Mouse (Mus musculus) mouse embryonic stem cell (cell line): ENCODE measurements at regions not wholly inside any gene's neighbourhood (a gene's known extent, or its start where the extent isn't known, plus 50 kb on each side); places are given as distances from the start of the nearest gene placed in this dataset.

Experiments
- in situ Hi-C, 2 experiments: fragments of 300-500 bp; cut with MboI; formaldehyde crosslinking; loops; 1 replicate in 1 of 2; 3 replicates in 1 of 2; pipeline ENCODE4 v1.14.3; 2019 to 2020; ENCODE audit warnings: low sequenced_read_pairs in 2 of 2, low pct_unique_long_range_greater_than_20kb in 1 of 2, mixed read lengths in 1 of 2; ENCODE audit not compliant: unreplicated experiment in 1 of 2

- in situ Hi-C loops: no loop called here
These were observed 140.0 kb downstream of the 9530068E07Rik start for GRCm38 (mm10) chr11:52536211-52536610.

- in situ Hi-C loops: no loop called here
These were observed 140.6 kb downstream of the 9530068E07Rik start for GRCm38 (mm10) chr11:52536841-52537240.

GRCm38 (mm10) chr11:52537819-52538435 is 141.7 kb downstream of the 9530068E07Rik start:
- in situ Hi-C loops: no loop called here

GRCm38 (mm10) chr11:52541210-52541609 is 145.0 kb downstream of the 9530068E07Rik start:
- in situ Hi-C loops: no loop called here

GRCm38 (mm10) chr11:52551451-52551850 is 155.2 kb downstream of the 9530068E07Rik start:
- in situ Hi-C loops: no loop called here

GRCm38 (mm10) chr11:52552860-52553259 is 156.6 kb downstream of the 9530068E07Rik start:
- in situ Hi-C loops: no loop called here

GRCm38 (mm10) chr11:52557836-52558235 is 161.6 kb downstream of the 9530068E07Rik start:
- in situ Hi-C loops: no loop called here

GRCm38 (mm10) chr11:52558782-52559181 is 162.6 kb downstream of the 9530068E07Rik start:
- in situ Hi-C loops: no loop called here

- in situ Hi-C loops: no loop called here
These were observed 165.1 kb downstream of the 9530068E07Rik start for GRCm38 (mm10) chr11:52561281-52561680.

GRCm38 (mm10) chr11:52565457-52565856 is 169.2 kb downstream of the 9530068E07Rik start:
- in situ Hi-C loops: no loop called here

GRCm38 (mm10) chr11:52566026-52566425 is 169.8 kb downstream of the 9530068E07Rik start:
- in situ Hi-C loops: no loop called here

- in situ Hi-C loops: no loop called here
These were observed 171.9 kb downstream of the 9530068E07Rik start for GRCm38 (mm10) chr11:52567945-52568687.

GRCm38 (mm10) chr11:52568794-52569193 is 172.6 kb downstream of the 9530068E07Rik start:
- in situ Hi-C loops: no loop called here

GRCm38 (mm10) chr11:52569759-52570158 is 173.5 kb downstream of the 9530068E07Rik start:
- in situ Hi-C loops: no loop called here

GRCm38 (mm10) chr11:52578471-52578870 is 182.2 kb downstream of the 9530068E07Rik start:
- in situ Hi-C loops: no loop called here

GRCm38 (mm10) chr11:52579764-52580377 is 183.6 kb downstream of the 9530068E07Rik start:
- in situ Hi-C loops: no loop called here

GRCm38 (mm10) chr11:52591596-52592180 is 172.7 kb upstream of the Fstl4 start:
- in situ Hi-C loops: no loop called here

GRCm38 (mm10) chr11:52594092-52594491 is 170.3 kb upstream of the Fstl4 start:
- in situ Hi-C loops: no loop called here

GRCm38 (mm10) chr11:52601196-52601595 is 163.2 kb upstream of the Fstl4 start:
- in situ Hi-C loops: no loop called here
